Mouse (Mus musculus) thymus, postnatal 36 days (tissue): ENCODE results near the gene Atp1a1.

Source experiments
- DNase-seq, 2 experiments: peaks; one replicate each; pipeline ENCODE4 v3.0.0; 2022; ENCODE audit warnings: mixed read lengths in 2 of 2

Gene Atp1a1

GRCm38 (mm10) chr3:101604550-101605223, at the start of gene Atp1a1:
Gene Atp1a1, minus strand, starts transcription at chr3:101604684.
- peak; percentile 99 for DNase-seq

- DNase-seq = no peak
Measured at GRCm38 (mm10) chr3:101653446-101653845, 49.0 kb upstream of the Atp1a1 start.

- DNase-seq = no peak
Measured at GRCm38 (mm10) chr3:101652967-101653366, 48.5 kb upstream of the Atp1a1 start.

- DNase-seq = no peak
Measured at GRCm38 (mm10) chr3:101650328-101650727, 45.8 kb upstream of the Atp1a1 start.

- no peak for DNase-seq
Measured at GRCm38 (mm10) chr3:101649271-101649670, 44.8 kb upstream of the Atp1a1 start.

GRCm38 (mm10) chr3:101648096-101648793, 43.8 kb upstream of the Atp1a1 start:
- DNase-seq = no peak

- DNase-seq = no peak
Measured at GRCm38 (mm10) chr3:101646806-101647205, 42.3 kb upstream of the Atp1a1 start.

GRCm38 (mm10) chr3:101645569-101646106, 41.2 kb upstream of the Atp1a1 start:
- no peak for DNase-seq

- no peak for DNase-seq
Measured at GRCm38 (mm10) chr3:101644062-101644802, 39.7 kb upstream of the Atp1a1 start.

- no peak for DNase-seq
Measured at GRCm38 (mm10) chr3:101643264-101643663, 38.8 kb upstream of the Atp1a1 start.

- no peak for DNase-seq
Measured at GRCm38 (mm10) chr3:101638223-101638622, 33.7 kb upstream of the Atp1a1 start.

GRCm38 (mm10) chr3:101636510-101636909, 32.0 kb upstream of the Atp1a1 start:
- no peak for DNase-seq

GRCm38 (mm10) chr3:101636086-101636485, 31.6 kb upstream of the Atp1a1 start:
- DNase-seq = no peak

GRCm38 (mm10) chr3:101634141-101634900, 29.8 kb upstream of the Atp1a1 start:
- DNase-seq = no peak

GRCm38 (mm10) chr3:101628255-101628654, 23.8 kb upstream of the Atp1a1 start:
- no peak for DNase-seq

GRCm38 (mm10) chr3:101624287-101624686, 19.8 kb upstream of the Atp1a1 start:
- no peak for DNase-seq

GRCm38 (mm10) chr3:101619017-101619416, 14.5 kb upstream of the Atp1a1 start:
- DNase-seq = no peak

GRCm38 (mm10) chr3:101618505-101618904, 14.0 kb upstream of the Atp1a1 start:
- DNase-seq = no peak

GRCm38 (mm10) chr3:101617451-101617850, 13.0 kb upstream of the Atp1a1 start:
- no peak for DNase-seq

- DNase-seq = no peak
Measured at GRCm38 (mm10) chr3:101617007-101617406, 12.5 kb upstream of the Atp1a1 start.

GRCm38 (mm10) chr3:101615856-101616255, 11.4 kb upstream of the Atp1a1 start:
- no peak for DNase-seq

GRCm38 (mm10) chr3:101611813-101612491, 7.5 kb upstream of the Atp1a1 start:
- DNase-seq = no peak
